Mouse (Mus musculus) embryo, embryonic 11.5 days (tissue): ENCODE measurements around the gene Adora3.

Experiments
- DNase-seq: peaks from one replicate; pipeline ENCODE4 v3.0.0-alpha.2; 2012; ENCODE audit warnings: low read depth, low spot score

Gene Adora3

DNA sequence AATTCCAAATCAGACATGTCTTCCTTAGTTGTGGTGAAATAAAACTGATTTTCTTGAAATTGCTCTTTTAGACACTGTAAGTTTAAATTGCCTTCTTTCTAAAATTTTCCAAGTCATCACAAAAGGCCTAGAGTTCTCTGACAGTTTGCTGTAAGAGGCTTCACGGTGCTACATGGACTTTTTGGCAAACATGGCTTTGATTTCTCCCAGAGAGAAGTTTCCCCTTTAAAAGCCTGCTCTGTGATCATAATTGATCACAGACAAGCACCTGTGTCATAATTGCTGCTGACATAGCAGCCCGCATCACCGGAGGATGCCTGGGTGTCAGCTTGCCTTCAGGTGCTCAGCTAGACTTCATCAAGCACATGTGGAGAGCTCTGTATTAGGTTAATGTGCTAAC, at the start of gene Adora3, which contains the start of gene Tmigd3:
Gene Adora3, plus strand, starts transcription at position 301 of the 400 bp plus-strand sequence.
Gene Tmigd3, plus strand, starts transcription at position 346 of the 400 bp plus-strand sequence.
- no peak for DNase-seq

DNA sequence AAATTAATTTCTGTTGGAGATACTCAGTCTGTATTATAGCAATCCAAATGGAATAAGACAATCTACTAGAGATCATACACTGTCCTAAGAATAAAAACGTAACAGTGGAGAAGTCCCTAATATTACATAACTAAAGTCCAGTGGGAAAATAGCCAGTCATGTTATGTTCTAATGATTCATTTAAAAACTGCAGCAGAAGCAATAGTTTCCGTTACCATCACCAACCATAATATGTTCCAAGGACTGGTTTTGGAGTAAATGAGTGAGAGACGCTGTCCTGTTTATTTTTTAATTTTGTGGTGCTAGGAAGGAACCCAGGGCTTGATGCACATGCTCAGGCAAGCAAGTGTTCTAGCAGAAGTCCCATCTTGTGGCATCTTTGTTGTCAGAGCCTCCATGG, 49.2 kb upstream of the Adora3 start:
- DNase-seq = no peak

DNA sequence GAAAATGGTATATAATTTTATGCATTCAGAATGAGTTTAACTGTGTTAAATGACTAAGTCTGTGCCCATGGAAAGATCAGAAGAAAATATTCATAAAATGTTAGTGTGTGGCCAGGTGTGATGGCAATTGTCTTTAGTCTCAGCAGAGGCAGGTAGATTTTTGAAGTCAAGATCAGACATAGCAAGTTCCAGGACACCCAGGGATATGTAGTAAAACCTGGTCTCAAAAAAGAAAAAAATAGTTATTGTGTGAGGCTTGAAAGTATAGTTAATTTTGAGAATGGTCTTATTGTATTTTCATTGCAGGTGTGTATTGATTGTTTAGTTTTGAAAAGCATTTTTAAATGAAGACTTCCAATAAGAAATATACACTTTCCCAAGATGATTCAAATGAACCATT, 47.0 kb upstream of the Adora3 start:
- DNase-seq = no peak

DNA sequence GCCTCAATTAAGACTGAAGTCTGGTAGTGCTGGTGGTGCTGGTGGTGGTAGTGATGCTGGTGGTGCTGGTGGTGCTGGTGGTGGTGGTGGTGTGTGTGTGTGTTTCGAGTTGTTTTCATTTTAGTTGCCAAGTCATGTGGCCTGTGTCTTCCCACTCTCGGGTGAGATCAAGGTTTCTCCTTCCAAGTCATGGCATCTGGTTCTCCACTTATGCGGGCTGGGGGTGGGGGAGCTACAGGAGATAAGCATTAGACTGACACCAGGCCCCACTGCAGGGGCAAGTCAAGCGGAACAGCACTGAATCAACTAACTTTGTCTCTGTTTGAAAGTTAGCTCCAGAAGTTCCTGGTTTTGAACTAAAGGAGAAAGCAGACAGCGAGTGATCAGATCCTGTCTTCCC, 46.6 kb upstream of the Adora3 start:
- no peak for DNase-seq

DNA sequence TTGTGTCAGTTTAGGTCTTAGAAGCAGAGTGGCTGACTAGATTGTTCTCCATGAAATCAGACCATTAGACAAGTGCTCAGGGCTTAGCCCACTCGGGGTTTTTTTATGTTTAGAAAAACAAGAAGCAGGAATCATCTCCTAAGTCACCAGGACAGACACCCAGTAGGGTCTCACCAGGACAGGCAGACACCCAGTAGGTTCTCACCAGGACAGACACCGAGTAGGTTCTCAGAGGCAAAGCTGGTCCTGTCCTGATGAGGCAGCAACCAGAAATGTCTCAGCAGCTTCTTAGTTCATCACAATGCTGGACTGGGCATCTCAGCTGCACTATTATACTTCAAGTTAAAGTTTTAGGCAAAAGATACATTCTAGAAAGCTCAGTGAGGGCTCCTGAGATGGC, 46.0 kb upstream of the Adora3 start:
- DNase-seq = no peak

DNA sequence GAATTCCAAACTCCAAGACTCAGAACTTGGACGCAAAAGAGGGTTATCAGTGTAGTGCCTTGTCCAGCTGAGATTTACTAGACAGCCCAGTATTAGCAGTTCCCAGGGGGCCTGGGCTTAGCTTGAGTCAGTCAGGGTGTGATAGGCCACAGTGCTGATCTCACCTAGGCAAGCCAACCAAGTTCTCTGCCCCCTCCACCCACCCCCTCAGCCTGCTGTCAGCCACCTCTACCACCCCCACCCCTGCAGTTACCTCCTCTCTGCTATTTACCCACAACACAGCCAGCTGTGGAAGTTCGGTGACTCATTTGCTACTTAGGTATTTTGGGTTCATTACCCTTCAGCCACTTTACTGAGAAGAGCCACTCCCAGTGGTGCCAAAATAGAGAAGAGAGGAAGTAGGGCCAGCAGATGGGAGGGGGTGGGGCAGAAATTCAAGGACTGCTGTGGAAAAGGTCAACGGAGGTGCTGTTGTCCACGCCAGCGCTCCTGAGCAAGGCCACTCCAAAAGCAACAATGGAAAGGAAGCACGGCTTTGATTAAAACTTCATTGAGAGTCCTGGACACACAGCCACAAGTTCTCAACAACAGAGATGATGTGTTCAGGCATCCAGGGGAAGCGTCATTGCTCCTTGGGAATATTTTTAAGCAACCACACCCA, 45.0 kb upstream of the Adora3 start:
- DNase-seq = no peak

DNA sequence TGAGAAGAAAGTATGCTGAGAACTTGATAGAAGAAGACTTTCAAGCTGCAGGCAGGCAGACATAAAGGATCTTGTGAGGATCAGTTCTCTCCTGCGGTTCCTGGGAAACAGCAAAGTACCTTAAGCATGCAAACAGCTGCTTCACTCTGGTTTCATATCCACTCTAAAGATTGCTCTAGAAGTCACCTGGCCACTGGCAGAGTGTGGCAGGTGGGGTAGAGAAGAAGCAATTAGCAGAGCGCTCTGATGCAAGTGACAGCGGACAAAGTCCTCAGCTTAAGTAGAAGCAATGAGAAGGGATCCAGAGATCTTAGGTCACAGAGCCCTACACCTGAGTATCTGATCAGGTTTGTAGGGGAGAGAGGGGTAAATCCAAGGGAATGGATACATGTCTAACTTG, 39.1 kb upstream of the Adora3 start:
- DNase-seq = no peak

DNA sequence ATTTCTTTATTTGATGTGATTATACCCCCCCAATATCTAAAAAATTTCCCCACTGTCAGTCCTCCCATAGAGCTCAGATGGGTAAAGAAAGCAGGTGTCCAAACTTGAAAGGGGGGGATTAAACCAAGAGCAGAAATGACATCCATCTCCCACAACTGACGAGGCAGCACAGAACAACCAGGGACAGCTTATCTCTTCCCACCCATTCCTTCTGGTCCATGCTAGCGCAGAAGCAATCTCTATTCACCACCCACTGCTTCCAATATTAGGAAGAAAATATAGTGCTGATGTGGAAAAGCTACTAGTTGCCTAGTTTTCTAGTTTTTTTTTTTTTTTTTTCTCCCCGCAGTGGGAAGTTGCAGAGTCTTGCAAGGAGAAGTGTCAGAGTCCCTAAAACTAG, 34.8 kb upstream of the Adora3 start:
- no peak for DNase-seq

DNA sequence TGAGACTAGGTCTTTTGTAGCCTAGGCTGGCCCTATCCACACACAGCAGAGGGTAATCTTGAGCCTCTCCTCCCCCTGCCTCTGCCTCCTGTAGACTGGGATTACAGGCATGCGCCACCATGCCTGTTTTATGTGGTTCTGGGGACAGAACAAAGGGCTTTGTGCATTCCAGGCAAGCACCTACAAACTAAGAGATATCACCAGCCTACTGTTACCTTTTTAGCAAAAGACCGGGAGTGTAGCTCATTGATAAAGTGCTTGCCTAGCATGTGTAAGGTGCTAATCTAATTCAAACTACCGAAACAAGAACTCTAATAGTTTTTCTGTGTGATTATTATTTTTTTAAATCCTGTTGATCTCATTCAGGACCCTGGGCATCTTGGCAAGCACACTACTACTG, 33.8 kb upstream of the Adora3 start:
- no peak for DNase-seq

DNA sequence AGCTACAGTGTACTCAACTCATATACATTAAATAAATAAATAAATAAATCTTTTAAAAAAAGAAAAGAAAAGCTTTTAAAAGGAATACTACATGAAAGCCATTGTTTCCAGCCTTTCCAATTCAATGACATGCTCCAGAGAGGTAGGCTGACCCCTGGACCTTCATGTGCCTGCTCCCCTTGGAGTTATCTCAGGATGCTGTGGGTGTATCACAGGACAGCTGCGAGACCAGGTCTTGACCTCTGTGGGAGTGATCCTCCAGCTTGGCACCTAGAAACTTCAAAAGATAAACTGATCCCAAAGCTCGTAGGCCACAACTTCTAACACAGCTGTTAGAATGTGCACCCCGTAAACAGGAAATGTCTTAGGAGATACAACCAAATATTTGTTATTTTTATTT, 32.0 kb upstream of the Adora3 start:
- no peak for DNase-seq

DNA sequence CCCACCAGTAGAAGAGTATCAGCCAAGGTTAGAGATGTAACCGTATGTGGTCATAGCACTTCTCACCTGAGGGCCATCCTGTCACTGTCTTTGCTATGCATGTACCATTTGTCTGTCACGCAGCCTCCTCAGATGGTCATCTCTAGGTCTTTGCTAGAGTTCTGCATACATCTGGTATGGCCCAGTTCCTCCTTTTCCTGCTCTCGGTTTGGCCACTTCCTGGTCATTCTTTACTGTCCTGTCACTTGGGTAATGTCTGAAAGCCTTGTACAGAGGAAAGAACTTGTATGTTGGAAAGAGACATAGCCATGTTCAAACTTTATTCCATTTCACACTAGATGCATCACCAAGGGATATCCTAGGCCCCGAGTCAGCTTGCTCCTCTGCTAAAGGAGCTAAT, 30.8 kb upstream of the Adora3 start:
- DNase-seq = no peak

DNA sequence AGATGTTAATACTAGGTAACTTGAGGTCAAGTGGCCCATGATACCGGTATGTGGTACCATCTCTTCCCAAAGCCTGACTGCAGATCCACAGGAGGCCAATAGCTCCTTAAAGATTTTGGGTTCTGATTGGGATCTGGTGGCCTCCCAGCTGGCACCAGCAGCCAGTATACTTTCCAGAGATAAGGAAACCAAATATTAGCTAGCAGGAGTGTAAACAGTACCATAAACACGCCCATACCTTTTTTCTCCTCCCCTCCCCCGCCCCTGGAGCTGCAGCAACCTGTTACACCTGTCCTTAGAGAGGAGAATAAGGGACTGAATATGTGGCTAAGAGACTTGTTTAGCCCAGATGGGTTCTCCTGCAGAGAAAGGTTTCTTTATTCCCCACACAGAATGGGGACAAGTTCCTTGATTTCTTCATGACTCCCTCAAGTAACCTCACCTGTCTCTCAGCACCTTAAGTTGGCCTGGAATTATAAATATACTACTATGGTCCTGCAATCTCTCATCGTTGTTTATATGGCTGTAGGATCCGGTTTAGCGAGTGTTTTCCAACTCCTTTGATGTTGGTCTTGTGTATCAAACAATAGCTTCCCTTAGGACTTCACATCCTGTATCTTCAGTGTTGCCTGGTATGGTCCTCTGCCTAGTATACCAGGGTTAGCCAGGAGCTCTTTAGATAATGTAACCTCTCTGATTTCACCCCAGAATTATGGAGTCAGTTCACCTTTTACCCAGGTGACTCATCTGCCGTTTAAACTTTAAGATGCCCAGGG, 24.2 kb upstream of the Adora3 start:
- no peak for DNase-seq

DNA sequence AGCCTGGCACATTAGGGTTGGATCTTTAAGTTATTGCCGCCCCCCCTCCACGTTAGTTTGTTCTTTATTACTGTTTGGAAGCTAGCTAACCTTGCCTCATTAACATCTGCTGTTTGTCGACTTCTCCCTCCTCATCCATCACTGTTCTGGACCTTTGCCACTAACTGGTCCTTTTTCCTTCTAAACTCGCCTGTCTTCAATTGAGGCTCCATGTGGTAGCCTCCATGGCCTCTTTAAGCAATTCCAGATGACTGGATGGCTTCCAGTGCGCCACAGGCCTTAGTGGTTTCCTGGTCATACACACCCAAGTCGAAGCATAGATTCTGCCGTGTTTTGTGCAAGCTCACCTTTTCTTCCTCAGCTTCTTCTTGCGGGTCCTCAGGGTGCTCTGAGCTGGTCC, 16.9 kb upstream of the Adora3 start:
- peak; percentile 46 for DNase-seq

DNA sequence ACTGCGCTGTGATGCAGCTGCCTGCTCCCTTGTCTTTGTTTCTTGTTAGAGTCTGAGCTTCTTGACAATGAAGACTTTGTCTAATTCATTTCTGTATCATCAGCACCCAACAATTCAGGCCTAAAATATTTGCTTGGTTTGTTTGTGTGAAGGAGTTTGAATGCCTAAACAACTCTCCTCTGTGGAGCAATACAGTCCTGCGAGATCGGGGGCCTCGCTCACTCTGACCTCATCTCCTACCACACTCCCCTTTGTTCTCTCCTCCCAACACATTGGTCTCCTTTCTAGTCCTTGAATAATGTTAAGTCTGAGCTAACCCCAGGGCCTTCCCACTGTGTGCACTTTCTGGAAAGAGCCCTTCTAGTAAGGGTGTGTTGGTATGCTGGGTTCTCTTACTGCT, 15.9 kb upstream of the Adora3 start:
- no peak for DNase-seq

DNA sequence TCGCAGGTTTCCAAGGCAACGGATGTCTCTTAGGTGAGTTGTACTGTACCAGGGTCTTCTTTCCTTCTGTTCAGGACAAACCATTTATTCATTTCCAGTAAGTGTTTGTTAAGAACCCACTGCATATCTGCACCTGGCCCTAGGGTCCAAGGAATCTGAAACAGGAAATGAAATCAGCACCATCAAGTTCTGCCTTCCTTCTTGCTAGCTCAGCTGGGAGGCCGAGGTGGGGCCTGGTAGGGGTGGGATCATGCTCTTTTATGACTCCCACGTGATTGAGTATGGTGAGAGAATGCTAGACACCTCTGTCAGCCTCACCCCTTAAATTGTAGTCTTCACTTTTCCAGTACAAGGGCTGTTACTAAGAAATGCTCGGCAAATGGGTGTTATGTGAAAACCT, 13.1 kb upstream of the Adora3 start:
- no peak for DNase-seq

DNA sequence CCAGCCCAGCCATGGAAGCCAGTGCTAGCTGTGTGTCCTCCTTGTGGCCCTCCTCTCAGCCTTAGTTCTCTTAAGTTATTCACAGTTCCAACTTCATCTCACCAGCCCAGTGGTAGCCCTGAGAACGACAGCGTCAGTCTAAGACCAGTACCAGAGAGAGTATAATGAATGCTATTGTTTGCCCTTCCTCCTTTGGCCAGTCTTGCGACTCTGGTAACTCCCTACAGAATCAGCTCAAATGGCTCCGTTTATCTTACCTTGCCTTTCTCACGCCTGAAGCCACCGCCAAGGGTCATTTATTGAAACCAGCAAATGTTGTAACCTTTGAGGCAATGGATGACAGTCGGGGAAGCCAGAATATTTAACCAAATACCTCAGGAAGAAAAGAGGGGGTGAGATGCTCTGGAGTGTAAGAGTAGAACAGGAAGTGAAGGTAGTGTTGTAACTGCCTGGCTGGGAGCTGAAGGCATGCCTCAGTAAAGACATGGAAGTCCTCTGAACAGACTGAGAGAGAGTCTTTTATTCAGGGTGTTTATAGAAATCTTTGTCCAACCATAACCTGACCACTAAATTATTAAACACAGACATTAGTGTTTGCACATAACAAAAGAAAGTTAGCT, 8.8 kb upstream of the Adora3 start:
- no peak for DNase-seq

DNA sequence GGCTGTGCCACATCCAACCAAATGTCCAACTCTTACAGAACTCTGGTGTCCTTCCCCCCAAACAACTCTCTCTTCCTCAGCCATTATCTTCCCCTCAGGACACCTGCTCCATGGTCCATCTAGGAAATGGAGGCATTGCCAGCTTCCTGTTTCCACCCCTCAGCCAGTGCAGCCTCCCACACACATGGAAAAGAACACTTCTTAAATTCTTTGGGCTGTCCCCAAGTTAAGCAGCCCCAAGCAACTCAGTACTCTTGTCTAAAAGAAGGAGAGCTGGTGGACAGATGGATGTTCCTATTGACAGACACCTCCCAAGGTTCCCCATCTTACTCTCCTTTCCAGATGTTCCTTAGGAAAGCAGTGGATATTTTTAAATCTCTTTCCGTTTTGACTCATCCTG, 6.5 kb upstream of the Adora3 start:
- DNase-seq = no peak

DNA sequence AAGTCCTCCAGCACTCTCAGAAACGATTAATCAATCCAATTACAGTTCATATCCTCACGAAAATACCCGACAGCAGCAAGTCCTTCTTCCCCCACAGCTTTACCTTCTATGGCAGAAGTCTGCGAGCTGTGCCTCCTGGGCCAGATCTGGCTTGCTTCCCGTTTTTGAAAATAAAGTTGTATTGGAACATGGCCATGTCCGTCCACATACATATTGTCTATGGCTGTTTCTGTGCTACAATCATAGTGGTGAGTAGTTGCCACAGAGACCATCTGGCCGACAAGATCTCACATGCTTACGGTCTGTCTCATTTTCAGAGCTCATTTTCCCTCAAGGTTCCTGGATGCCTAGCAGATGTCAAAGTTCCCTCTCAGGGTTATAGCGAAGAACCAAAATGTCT, 5.5 kb upstream of the Adora3 start:
- DNase-seq = no peak

DNA sequence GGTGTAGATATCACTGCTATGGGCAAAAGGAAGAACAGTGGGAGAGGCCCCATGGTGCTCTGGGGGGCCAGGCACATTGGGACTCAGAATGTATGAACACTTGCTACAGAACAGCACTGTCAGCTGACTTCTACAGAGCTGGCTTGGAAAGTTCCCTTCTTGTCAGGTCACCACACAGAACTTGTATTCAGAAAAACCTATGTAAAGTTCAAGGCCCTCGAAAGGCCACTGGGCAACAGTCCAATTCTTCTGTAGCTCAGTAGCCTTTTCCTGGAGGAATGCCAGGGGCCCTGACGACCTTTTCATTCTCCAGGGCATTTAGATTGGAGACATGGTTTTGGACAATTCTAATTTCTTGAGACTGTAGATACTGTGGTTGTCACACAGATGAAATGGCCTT, 2.5 kb upstream of the Adora3 start:
- no peak for DNase-seq

DNA sequence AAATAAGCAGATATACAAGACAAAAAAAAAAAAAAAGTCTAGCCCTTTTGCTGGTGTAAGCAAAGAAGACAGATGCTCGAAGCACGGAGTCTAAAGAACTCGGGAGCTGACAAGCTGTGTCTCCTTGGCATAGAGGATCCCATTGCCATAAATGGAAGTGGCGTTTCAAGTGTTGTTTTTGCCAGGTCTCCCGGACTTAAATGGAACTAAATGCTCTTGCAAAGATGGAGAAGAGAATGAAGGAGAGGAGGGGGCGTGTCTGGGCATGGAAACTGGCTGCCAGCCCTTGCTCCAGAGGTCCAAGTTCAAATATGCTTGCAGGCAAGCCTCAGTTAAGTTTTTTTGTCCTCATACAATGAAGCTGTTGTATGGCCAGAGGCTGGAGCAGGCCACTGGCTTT, 1.4 kb downstream of the Adora3 start:
- DNase-seq = no peak

DNA sequence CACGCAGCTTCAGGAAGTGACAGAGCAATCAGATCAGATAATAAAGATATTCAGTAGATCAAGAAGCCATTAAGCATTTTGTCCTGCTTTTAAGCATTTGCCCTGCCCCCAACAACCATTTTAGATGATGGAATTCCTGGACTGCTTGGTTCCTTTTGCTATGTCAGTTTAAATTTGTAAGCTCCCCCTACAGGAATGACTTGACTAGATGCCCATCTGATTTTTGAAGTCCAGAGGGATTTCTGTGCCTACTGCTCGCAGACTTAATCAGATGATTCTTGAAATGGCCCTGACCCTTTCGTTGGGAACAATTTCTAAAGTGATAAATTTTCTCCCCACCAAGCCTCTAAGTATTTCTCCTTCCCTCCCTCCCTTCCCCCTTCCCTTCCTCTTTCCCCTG, 1.9 kb downstream of the Adora3 start:
- no peak for DNase-seq

DNA sequence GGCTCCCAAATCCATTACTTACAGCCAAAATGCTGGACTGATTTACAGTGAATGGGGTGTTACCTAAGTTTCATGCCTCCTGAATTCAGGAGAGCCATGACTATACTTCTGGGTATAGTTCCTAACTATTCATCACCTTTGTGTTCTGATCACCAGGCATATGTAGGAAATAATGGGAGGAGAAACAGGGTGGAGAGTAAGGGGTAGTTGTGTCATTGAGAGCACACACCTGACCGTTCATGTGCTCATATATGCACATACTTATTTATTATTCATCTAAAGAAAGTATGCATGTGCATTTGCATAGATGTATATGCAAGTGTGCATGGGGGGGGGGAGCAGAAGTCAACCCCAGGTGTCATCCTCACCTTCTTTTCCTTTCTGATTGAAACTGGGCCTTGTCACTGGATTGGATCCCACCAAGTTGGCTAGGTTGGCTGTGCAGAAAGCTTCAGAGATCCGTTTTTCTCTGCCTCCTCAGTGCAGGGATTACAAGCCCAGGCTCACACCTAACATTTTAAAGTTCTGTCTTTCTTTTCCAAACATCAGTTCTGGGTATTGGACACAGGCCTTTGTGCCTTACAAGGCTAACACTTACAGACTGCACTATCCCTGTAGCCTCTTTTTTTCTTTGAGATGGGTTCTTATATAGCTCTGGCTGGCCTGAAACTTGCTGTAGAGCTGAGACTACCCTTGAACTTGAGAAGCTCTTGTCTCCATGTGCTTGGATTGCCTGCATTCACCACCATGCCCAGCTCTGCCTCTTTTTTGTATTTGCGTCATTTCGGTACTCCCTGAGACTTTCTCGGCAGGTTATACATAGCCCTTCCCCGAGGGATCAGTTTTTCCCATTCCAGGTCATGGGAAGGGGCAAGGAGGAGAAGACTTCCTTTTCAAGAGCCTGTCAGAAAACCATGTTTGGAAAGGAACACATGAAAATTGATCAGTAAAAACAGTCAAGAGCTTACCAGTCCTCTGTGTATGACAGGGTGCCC, 3.1 kb downstream of the Adora3 start:
- no peak for DNase-seq
